Mouse (Mus musculus): ENCODE measurements around the gene Mfap4.

The Mfap4 gene

GRCm38 (mm10) chr11:61484613-61485540 is at the start of gene Mfap4:
Gene Mfap4, plus strand, starts transcription at chr11:61485431.
- peak; percentile 71 for DNase-seq (ENCODE audit: low read depth)

- DNase-seq (ENCODE audit: low read depth) = no peak
Observed at GRCm38 (mm10) chr11:61436298-61436697, 48.9 kb upstream of the Mfap4 start.

GRCm38 (mm10) chr11:61439170-61439569 is 46.1 kb upstream of the Mfap4 start:
- no peak for DNase-seq (ENCODE audit: low read depth)

GRCm38 (mm10) chr11:61440416-61440815 is 44.8 kb upstream of the Mfap4 start:
- DNase-seq (ENCODE audit: low read depth) = no peak

- DNase-seq (ENCODE audit: low read depth) = no peak
Observed at GRCm38 (mm10) chr11:61441670-61442069, 43.6 kb upstream of the Mfap4 start.

GRCm38 (mm10) chr11:61443807-61444206 is 41.4 kb upstream of the Mfap4 start:
- no peak for DNase-seq (ENCODE audit: low read depth)

- no peak for DNase-seq (ENCODE audit: low read depth)
Observed at GRCm38 (mm10) chr11:61447296-61447695, 37.9 kb upstream of the Mfap4 start.

- DNase-seq (ENCODE audit: low read depth) = no peak
Observed at GRCm38 (mm10) chr11:61448041-61448440, 37.2 kb upstream of the Mfap4 start.

- peak; percentile 67 for DNase-seq (ENCODE audit: low read depth)
Observed at GRCm38 (mm10) chr11:61448599-61449225, 36.5 kb upstream of the Mfap4 start.

GRCm38 (mm10) chr11:61449499-61450292 is 35.5 kb upstream of the Mfap4 start:
- no peak for DNase-seq (ENCODE audit: low read depth)

- DNase-seq (ENCODE audit: low read depth) = no peak
Observed at GRCm38 (mm10) chr11:61464071-61464470, 21.2 kb upstream of the Mfap4 start.

GRCm38 (mm10) chr11:61465422-61465821 is 19.8 kb upstream of the Mfap4 start:
- DNase-seq (ENCODE audit: low read depth) = no peak

- no peak for DNase-seq (ENCODE audit: low read depth)
Observed at GRCm38 (mm10) chr11:61468534-61468933, 16.7 kb upstream of the Mfap4 start.

- DNase-seq (ENCODE audit: low read depth) = no peak
Observed at GRCm38 (mm10) chr11:61469317-61469917, 15.8 kb upstream of the Mfap4 start.

GRCm38 (mm10) chr11:61470880-61471279 is 14.4 kb upstream of the Mfap4 start:
- DNase-seq (ENCODE audit: low read depth) = no peak

- no peak for DNase-seq (ENCODE audit: low read depth)
Observed at GRCm38 (mm10) chr11:61473630-61474029, 11.6 kb upstream of the Mfap4 start.

- no peak for DNase-seq (ENCODE audit: low read depth)
Observed at GRCm38 (mm10) chr11:61476786-61477382, 8.3 kb upstream of the Mfap4 start.

- DNase-seq (ENCODE audit: low read depth) = no peak
Observed at GRCm38 (mm10) chr11:61477566-61478508, 7.4 kb upstream of the Mfap4 start.

GRCm38 (mm10) chr11:61478788-61479187 is 6.4 kb upstream of the Mfap4 start:
- no peak for DNase-seq (ENCODE audit: low read depth)
